Mouse (Mus musculus): ENCODE measurements around the gene Mterf4. TPM values are rescaled to one million over a fixed set of nuclear protein-coding genes. Genes with fewer than 3 reads are reported as not detected.

The Mterf4 gene
- polyA plus RNA-seq, 1 experiment from 2014 or later: 33.5 TPM

DNA sequence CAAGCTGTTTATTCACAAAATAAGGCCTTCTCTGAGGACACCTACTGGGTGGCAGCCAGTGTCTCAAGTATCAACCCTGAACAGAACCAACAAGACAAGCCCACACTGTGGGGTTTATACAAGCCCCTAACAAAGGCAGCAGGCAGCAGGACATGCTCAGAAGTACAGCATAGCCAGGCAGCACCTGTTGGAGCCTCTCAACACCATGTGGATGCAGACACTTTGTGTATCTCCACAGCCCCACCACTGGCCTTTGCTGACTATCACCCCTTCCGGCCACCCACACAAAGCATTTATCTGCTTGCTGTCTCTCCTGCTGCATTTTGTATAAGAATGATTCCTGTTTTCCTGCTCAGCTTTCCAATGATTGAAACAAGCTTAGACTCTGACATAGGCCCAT, 48.2 kb downstream of the Mterf4 start:
- H3K4me1 ChIP-seq: peaks cover 9% of the 10 kb centered on the region; the same call in 1 of the 2 replicates
- no peaks in the 10 kb centered on the region for H3K9me3 ChIP-seq

DNA sequence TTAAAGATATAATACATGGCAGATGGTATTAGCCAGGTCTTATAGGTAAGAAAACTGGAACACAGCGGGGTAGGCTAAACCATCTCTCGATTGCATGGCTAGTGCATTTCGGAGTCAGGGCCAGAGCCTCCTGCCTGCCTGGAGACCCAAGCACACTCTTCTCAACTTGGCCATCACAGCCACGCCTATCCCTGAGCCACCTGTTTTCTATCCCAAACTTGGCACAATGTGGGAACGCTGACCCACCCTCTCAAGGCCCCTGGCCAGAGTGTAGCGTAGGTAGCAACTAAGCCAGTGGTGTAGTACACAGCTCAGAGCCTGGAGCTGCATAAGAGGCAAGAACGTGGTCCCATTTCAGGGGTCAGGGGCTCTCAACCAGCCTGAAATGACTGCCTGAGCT, 50.0 kb downstream of the Mterf4 start:
- WGBS: 90% methylated on average over 7 of the region's 7 CpGs

More for the DNA sequence above, 48.2 kb downstream of the Mterf4 start:
- WGBS: 67% methylated on average over 1 of the region's 1 CpGs
- no peak for ATAC-seq (ENCODE audit: insufficient number of reproducible peaks, insufficient read depth, low FRiP score, low TSS enrichment)
- Histone ChIP-seq H3K36me3 (0 out of 2 replicates have a peak, but pooled peaks cover 4% of the 10 kb centered on the region), H3K4me3 (no peak overlapping the region), H3K27me3 (no peaks in the 10 kb centered on the region), H3K4me2 (replicated peaks) (no peak overlapping the region), H3K9ac (no peak overlapping the region), H3K27ac (no peak overlapping the region)

DNA sequence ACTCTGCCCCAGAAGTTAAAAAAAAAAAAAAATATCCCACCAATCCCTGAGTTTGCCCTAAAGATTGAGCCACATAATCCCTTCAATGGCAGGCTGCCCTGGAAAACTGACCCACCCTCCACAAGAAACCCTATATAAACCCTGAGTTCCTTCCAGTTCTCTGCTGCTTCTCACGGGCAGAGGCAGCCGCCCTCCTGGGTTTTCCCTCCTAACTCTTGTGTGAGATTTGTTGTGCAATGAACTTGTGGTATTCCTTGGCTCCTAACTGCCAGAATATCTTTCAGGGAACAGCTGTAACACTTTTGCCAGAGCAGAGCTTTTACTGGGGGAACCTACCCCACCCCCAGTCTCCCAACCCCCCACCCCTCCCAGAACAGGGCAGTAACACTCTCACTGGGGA, 53.1 kb downstream of the Mterf4 start:
- 0 out of 2 replicates have a peak overlapping the region, but pooled peaks have one; percentile 11 for H3K27ac ChIP-seq
- no peak overlapping the region for H3K4me3 ChIP-seq
- no peaks in the 10 kb centered on the region for H3K27me3 ChIP-seq
- no peak for ATAC-seq (ENCODE audit: insufficient number of reproducible peaks, insufficient read depth, low FRiP score, low TSS enrichment)
- 46% methylated on average over 2 of the region's 2 CpGs for WGBS
- H3K4me2 ChIP-seq (replicated peaks): no peak overlapping the region
- no peaks in the 10 kb centered on the region for H3K36me3 ChIP-seq
- no peak overlapping the region for H3K9ac ChIP-seq
- no peaks in the 10 kb centered on the region for H3K9me3 ChIP-seq
- peaks cover 11% of the 10 kb centered on the region; the same call in 1 of the 2 replicates for H3K4me1 ChIP-seq

More for the DNA sequence above, 50.0 kb downstream of the Mterf4 start:
- Histone ChIP-seq H3K9ac (no peak overlapping the region), H3K27ac (no peak overlapping the region), H3K4me2 (replicated peaks) (no peak overlapping the region), H3K27me3 (no peaks in the 10 kb centered on the region), H3K9me3 (no peaks in the 10 kb centered on the region), H3K4me1 (peaks cover 11% of the 10 kb centered on the region; the same call in 1 of the 2 replicates), H3K4me3 (no peak overlapping the region), H3K36me3 (0 out of 2 replicates have a peak, but pooled peaks cover 4% of the 10 kb centered on the region)
- ATAC-seq (ENCODE audit: insufficient number of reproducible peaks, insufficient read depth, low FRiP score, low TSS enrichment): no peak

Small RNAs within 50 kb of the gene (microRNA-seq; reads per million reads assigned to microRNA genes)
- not detected for gene Mir6345
- 0.54 reads per million for gene Mir6901
- not detected for gene Mir6902

Other genes starting within 250 kb of the Mterf4 start
- gene Kif1a, start 204.0 kb downstream of the Mterf4 start, polyA plus RNA-seq (2016; fragmentation: Nextera tagmentation; extraction: Ambion mirVana): 31.4 and 34.4 TPM in 2 replicates
- gene Agxt, start 170.7 kb downstream of the Mterf4 start, polyA plus RNA-seq (2016; fragmentation: Nextera tagmentation; extraction: Ambion mirVana): not detected in 2 replicates
- gene 2310007B03Rik, start 145.0 kb downstream of the Mterf4 start, polyA plus RNA-seq (2016; fragmentation: Nextera tagmentation; extraction: Ambion mirVana): 0.09 and 0.19 TPM in 2 replicates
- 0.18 TPM in 2 replicates for gene Crocc2, start 137.2 kb downstream of the Mterf4 start, polyA plus RNA-seq (2016; fragmentation: Nextera tagmentation; extraction: Ambion mirVana)
- 24.6 and 30.6 TPM in 2 replicates for gene Sned1, start 70.1 kb downstream of the Mterf4 start, polyA plus RNA-seq (2016; fragmentation: Nextera tagmentation; extraction: Ambion mirVana)
- gene Ppp1r7, start 36.9 kb upstream of the Mterf4 start, polyA plus RNA-seq (2016; fragmentation: Nextera tagmentation; extraction: Ambion mirVana): 70.6 and 71.1 TPM in 2 replicates
- 22.6 and 22.9 TPM in 2 replicates for gene Pask, start 37.6 kb upstream of the Mterf4 start, polyA plus RNA-seq (2016; fragmentation: Nextera tagmentation; extraction: Ambion mirVana)
- 0.22 and 0.29 TPM in 2 replicates for gene Ano7, start 68.0 kb upstream of the Mterf4 start, polyA plus RNA-seq (2016; fragmentation: Nextera tagmentation; extraction: Ambion mirVana)
- 134 and 139 TPM in 2 replicates for gene Hdlbp, start 172.9 kb upstream of the Mterf4 start, polyA plus RNA-seq (2016; fragmentation: Nextera tagmentation; extraction: Ambion mirVana)
- 7.2 and 7.5 TPM in 2 replicates for gene Farp2, start 206.2 kb upstream of the Mterf4 start, polyA plus RNA-seq (2016; fragmentation: Nextera tagmentation; extraction: Ambion mirVana)